Mouse (Mus musculus): ENCODE results near the gene R3hcc1l. TPM values are rescaled to one million over a fixed set of nuclear protein-coding genes. Genes with fewer than 3 reads are reported as not detected.

R3hcc1l gene
- total RNA-seq, 1 experiment from 2014 or later, result 30.9 TPM

DNA sequence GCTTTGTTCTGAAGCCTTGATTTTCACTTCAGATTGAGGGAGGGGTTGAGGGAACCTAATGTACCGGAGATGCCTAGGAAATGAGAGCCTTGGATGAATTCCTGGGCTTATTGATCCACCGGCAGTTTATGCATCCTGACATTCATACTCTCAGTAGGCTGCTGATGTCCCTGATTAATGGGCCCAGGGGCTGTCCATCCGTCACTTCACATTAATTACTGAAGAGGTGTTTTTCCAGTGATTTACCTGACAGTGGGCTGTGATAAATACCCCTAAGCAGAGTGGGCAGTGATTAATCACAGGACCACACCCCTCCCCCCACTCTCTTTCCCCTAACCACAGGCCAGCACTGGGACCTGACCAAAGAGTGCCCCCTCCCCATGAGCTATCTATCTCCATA, 22.1 kb downstream of the R3hcc1l start:
- no peak for DNase-seq

DNA sequence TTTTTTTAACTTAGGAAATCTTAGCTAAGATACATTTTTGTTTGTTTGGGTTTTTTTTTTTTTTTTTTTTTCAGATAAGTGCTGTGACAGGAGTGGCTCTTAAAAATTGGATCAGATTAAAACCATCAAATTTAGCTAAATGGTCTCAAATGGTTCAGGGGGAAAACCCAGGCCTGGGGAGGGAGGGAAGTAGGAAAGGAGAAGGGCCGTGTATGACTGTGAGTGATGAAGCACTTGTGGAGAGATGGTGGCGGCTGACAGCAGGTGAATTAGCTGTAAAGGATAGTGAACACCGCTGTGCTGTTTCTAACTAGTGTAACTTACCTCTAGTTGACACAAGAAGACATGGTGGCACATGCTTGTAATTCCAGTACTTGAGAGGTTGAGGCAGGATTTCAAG, 40.1 kb downstream of the R3hcc1l start:
- DNase-seq, result no peak

DNA sequence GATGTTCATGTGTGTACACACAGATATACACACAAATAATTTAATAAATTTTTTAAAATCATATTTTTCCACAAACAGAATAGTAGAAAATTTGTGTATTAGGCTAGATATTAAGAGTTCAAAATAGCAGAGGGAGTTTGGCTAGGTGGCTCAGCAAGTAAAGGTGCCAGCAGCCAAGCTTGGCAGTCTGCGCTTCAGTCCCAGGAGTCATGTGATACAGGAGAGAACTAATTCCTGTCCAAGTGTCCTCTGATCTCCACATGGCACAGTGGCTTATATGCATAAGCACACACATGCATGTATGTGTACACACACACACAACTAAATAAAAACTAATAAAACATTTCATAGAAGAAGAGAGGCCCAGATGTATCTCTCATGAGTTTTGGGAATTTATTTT, 43.4 kb downstream of the R3hcc1l start:
- DNase-seq, result peak; percentile 12

GRCm38 (mm10) chr19:42562981-42563380, 44.4 kb downstream of the R3hcc1l start:
- DNase-seq, result no peak

DNA sequence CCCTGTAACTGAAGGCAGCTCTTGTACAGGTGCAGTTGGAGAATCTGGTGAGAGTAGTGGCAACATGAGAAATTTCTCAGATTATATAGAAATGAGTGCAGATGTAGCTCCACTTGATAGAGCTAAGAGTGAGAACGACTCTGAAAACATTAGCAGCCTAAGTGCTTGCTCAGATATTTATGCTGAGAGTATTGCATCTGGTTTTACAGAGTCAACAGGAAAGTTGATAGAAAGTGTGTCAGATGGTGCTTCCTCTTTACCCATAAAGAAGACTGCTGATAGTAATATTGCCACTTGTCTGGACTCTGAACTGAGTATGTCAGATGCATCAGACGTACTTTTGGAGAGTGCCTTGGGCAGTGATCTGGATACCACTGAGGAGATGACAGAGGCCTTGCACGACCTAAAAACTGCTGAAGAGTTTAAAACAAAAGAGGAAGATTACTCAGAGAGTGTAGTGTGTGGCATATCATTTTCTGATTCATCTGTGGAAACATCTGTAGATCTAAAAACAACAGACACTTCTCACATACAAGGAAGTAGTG, 45.2 kb downstream of the R3hcc1l start:
- DNase-seq, result no peak

DNA sequence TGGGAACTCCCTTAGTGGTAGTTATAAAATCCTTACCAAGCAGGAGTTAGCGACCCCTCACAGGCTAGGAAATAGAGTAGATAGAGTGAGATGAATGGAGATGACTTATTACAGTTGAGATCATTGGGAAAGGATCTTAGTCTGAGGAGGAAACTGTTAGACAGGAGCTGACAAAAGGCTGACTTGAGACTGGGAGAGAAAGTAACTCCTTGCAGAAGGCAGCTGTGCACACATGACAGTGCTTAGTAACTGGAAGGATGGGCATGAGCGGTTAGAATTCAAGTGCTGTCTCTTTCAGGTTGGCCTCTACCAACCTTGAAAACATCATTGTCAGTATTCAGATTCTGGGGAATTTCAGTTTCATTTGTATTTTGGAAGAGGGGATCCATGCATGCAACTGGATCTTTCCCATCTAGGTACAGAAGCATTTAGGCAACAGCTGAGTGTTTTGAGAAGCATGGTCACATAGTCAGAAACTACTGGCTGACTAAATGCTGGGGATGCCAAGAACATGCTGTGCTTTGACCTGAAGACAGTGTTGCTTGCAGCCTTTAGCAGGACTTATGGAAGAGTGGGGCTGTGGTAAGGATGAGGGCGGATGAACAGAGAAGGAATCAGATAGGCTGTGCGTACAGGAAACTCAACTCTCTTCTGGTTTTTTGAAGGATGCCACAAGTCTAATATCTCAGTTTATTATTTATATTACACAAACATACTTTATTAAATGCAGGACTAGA, 47.9 kb downstream of the R3hcc1l start:
- DNase-seq, result no peak

- DNase-seq, result no peak
Observed at GRCm38 (mm10) chr19:42567020-42567419, 48.5 kb downstream of the R3hcc1l start.

- DNase-seq, result peak; percentile 16
Observed at GRCm38 (mm10) chr19:42569076-42569475, 50.5 kb downstream of the R3hcc1l start.

GRCm38 (mm10) chr19:42571291-42571690, 52.7 kb downstream of the R3hcc1l start:
- no peak for DNase-seq

DNA sequence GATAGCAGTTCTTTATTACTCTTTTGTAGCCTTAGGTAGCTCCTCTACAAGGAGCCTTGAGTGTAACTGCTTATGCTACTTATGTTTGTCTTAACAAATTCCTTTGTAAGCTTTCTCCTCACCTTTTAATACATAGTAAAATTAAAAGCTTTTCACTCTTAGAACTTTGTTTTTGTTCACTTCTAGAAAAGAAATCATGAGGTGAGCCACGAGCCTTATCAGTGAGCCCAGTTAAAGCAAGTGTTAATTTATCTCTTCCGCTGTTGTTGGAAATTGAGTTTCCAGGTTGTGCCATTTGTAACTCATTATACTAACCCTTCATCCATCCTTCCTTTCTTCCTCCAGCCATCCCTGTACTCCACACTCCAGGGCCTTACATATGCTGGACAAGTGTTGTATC, 56.8 kb downstream of the R3hcc1l start:
- DNase-seq, result no peak

DNA sequence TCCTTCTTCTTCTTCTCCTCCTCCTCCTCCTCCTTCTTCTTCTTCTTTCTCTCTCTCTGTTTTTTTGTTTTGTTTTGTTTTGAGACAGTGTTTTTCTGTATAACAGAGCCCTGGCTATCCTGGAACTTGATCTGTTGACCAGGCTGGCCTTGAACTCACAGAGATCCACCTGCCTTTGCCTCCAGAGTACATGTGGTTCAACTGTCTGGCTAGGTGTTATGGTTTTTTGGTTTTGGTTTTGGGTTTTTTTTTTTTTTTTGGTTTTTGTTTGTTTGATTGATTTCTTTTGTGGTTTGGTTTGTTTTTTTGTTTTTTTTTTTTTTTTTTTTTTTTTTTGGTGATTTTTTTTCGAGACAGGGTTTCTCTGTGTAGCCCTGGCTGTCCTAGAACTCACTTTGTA, 58.3 kb downstream of the R3hcc1l start:
- no peak for DNase-seq

GRCm38 (mm10) chr19:42578631-42579030, 60.1 kb downstream of the R3hcc1l start:
- peak; percentile 45 for DNase-seq

- no peak for DNase-seq
Observed at GRCm38 (mm10) chr19:42580701-42581100, 62.1 kb downstream of the R3hcc1l start.

DNA sequence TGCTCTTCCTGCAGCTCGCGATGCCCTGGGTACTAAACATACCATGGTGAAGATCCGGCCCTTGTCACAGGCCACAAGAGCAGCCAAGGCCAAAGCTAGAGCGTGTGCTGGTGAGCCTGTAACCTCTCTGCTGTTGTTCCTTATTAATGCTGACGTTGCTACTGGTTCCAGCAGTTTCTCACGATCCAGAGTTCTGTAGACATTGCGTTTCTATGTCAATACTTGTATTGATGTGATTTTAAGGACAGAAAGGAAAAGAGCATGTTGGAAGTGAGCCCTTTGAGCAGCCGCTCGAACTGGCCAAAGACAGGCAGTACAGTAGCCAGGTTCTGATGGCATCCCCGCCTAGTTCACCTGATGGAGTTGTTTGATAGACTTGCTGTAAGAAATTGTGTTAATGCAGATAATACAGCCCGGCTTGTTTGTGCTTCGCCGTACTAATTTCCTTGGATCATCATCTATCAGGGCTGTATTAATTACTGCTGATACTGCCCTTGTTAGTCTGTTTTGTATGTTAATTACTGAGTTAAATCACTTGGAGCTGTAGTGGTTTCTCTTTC, 64.3 kb downstream of the R3hcc1l start:
- DNase-seq, result no peak

GRCm38 (mm10) chr19:42583677-42584076, 65.1 kb downstream of the R3hcc1l start:
- DNase-seq, result no peak

GRCm38 (mm10) chr19:42584188-42584587, 65.6 kb downstream of the R3hcc1l start:
- no peak for DNase-seq

DNA sequence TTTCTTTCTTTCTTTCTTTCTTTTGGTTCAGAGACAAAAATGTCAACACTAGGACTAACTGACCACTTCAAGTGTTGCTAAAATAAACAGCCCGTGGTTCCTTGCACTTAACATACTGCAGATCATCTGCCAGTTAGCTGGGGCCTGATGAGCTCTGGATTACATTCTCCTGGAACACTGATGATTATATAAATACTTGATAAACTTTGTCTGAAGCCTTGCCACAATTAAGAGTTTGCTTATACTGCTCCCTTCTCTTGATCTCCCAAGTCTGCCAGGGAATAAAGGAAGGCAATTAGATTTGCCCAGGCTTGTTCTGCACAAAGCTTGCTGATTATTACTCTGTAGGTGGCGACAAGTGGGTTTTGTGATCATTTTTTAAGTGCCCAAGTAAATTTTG, 69.1 kb downstream of the R3hcc1l start:
- no peak for DNase-seq

DNA sequence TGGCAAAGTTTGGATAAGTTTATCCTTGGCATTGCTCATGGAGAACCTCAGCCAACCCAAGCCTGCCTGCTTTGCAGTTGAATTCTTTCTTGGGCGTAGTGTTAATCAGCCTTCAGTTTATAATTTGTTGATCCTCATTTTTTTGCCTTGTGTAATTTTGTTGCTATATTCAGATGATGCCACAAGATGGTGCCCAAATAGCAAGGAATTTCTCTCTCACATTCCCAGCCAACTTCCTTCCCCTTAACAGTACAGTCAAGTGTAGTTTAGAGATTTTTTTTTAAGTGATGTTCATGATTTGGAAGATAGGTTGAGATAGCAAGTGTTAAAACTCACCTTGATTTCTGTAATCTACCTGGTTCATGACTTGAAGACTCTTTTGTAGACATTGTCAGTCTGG, 70.7 kb downstream of the R3hcc1l start:
- no peak for DNase-seq

GRCm38 (mm10) chr19:42591534-42591933, 73.0 kb downstream of the R3hcc1l start:
- DNase-seq, result no peak

- DNase-seq, result no peak
Observed at GRCm38 (mm10) chr19:42593456-42593855, 74.9 kb downstream of the R3hcc1l start.

GRCm38 (mm10) chr19:42595066-42595465, 76.5 kb downstream of the R3hcc1l start:
- DNase-seq, result no peak

DNA sequence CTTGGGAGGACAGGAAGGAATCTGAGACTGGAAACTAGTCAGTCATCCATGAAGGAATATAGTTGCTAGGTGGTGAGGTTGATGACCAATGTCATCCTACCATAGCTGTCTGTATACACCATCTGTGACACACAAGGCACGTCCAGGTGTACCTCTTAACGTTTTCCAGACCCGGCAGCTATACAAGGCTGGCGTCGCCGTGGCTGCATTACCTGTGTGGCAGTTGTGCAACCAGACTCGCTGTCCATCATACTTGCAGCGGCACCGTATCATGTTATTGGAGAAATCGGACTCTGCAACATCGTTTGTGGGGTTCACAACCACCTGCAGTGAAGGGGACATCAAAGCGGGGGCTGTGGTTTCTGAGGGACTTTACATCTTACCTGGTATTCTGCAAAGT, 78.7 kb downstream of the R3hcc1l start:
- DNase-seq, result no peak

GRCm38 (mm10) chr19:42597896-42598295, 79.3 kb downstream of the R3hcc1l start:
- DNase-seq, result no peak

GRCm38 (mm10) chr19:42599891-42600290, 81.3 kb downstream of the R3hcc1l start:
- no peak for DNase-seq

Data from adrenal gland, postnatal 25 days (tissue).